Mouse (Mus musculus): ENCODE data around the gene Trip10.

Trip10 gene

DNA sequence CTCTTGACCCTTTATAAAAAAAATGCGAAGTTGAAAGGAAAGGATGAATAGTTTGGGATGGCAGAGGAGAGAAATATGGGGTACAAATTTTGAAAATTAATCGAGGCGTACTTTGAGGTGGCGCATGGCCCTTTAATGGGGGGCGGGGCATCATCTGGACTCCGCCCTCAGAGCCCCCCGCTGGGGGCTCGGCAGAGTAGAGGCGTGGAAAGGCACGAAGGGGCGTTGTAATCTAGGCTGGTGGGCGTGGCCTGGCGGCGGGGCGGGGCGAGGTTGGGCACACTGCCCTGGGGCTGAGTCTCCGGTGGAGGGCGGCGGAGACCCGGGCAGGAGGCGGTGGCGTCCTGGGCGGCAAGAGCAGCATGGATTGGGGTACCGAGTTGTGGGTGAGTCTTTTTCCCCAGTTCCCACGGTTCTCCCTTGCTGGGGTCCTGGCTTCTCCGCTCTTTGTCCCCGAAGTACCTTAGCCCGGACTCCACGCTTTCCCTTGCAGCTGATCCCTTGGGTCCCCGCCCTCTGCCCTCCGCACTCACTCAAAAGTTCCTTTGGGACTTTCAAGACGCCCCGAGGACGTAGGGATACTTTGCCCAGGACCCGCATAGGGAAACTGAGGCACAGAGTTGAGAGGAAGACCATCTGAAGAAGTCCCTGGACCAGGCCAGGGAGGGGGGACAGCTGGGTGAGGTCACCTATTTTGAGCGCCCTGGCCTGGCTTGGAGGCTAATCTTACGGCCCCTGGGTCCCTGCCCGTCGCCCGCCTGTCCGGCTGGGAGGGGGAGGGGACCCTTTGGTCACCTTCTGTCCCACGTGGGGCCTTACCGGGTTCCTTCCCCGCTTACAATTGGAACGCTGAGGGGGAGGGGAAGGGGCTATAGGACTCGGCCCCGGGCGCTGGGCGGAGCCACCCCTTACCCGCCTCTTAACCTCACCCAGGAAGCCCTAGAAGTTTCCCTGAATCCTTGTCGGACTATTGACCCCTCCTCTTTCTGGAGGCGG, at the start of gene Trip10:
Gene Trip10 (plus strand): TSS at position 270 of the 996 bp plus-strand sequence.
- DNase-seq = peak; percentile 98

GRCm38 (mm10) chr17:57201841-57202724, 47.2 kb upstream of the Trip10 start:
- DNase-seq = no peak

- DNase-seq = no peak
Measured at GRCm38 (mm10) chr17:57207938-57208337, 41.3 kb upstream of the Trip10 start.

- no peak for DNase-seq
Measured at GRCm38 (mm10) chr17:57209330-57209729, 39.9 kb upstream of the Trip10 start.

GRCm38 (mm10) chr17:57211501-57211900, 37.8 kb upstream of the Trip10 start:
- DNase-seq = no peak

DNA sequence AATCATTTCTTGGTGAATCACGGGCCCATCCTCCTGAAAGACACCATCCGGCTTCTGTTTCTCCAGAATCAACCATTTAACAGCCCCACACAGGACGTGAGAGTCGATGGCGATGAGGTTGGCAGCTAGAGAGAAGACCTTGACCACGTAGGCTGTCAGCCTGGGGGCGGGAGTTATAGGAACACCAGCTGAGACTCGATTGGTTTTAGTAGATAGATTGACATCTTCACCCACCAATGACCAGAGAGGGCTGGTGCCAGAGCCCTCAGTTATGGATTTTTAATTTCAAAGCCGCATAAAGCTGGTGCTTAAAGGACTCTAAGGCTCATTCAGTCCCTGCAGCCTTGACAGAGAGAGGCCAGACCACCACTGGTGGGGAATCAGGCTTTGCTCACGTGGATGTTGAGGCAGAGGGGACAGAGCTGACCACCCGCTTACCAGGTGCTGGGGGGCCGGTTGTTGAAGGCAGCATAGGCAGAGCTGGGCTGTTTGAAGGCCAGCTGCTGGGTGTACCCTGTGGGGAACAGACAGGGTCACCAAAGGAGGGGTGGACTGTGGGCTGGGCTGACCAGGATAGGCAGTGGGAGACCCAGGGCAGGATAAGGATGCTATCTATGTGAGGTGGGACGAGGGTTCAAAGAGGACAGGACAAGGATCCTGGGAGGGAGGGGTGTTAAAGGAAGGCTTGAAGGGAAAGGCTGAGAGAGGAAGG, 34.4 kb upstream of the Trip10 start:
- no peak for DNase-seq

- DNase-seq = no peak
Measured at GRCm38 (mm10) chr17:57218335-57218900, 30.8 kb upstream of the Trip10 start.

- peak; percentile 88 for DNase-seq
Measured at GRCm38 (mm10) chr17:57219167-57219883, 29.9 kb upstream of the Trip10 start.

DNA sequence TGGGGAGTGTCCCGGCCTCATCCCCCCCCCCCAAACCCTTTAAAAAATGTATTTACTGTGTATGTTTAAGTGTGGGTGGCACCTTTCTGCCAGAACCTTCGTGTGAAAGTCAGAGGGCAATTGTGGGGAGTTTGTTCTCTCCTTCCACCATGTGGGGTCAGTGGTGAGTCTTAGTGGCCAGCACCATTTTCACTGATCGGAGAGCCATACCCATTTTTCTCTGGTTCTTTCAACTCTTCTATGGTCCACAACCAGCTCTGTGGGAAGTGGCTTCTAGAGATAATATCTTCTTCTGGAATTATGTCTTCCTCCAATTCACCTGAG, 29.4 kb upstream of the Trip10 start:
- DNase-seq = peak; percentile 65

DNA sequence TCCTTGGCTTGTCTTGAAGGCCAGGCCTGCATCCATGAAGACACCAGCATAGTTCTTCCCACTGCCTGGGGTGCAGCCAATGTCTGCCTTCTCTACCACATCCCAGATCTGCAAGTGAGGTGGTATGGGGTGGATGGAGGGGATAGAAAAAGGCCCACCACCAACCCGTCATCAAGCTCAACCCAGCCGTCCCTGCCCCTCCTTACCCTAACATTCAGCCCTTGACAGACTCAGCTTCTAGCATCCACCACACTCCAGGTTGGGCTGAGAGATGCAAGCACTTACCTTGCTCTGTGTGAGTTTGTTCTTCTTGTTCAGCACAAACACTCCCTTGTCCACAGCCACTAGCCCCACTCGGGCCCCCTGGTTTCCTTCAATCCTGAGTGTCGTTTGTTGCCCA, 27.3 kb upstream of the Trip10 start:
- DNase-seq = no peak

DNA sequence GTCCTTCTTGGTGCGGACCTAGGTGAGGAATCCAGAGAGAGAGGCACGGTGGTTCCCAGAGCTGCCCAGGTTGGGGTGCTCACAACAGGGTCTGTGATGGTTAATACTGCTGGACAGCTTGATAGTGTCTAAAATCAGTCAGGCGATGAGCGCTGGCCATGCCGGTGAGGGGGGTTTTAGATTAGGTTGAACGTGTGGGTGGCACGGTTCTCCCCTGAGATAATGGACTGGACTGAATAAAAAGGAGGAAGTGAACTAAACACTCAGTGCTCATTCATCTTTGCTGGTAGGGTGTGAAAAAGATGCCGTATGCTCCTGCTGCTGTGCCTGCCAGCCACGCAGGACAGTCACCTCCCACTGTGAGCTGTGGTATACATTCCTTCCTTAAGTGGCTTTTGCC, 25.9 kb upstream of the Trip10 start:
- no peak for DNase-seq

- no peak for DNase-seq
Measured at GRCm38 (mm10) chr17:57227468-57227867, 21.8 kb upstream of the Trip10 start.

GRCm38 (mm10) chr17:57228014-57228413, 21.2 kb upstream of the Trip10 start, which contains the start of gene C3:
TSS of gene C3 (minus strand) at chr17:57228136.
- DNase-seq = peak; percentile 64

DNA sequence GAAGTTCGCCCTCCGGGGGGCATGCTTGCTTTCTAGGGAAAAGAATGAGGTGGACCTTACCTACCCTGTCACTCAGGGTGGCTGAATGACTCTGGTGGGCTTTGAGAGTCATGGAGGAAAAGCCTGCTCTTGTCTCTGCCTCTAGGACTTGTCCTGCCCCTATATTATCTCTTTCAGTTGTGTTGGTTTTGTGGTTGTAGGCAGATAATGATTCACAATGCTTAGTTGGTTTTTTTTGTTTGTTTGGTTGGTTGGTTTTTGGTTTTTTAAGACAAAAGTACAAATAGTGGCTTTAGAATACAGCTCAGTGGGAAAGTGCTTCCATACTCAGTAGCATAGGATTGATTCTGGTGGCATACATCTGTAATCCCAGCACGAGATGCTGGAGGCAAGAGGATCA, 20.4 kb upstream of the Trip10 start:
- no peak for DNase-seq

DNA sequence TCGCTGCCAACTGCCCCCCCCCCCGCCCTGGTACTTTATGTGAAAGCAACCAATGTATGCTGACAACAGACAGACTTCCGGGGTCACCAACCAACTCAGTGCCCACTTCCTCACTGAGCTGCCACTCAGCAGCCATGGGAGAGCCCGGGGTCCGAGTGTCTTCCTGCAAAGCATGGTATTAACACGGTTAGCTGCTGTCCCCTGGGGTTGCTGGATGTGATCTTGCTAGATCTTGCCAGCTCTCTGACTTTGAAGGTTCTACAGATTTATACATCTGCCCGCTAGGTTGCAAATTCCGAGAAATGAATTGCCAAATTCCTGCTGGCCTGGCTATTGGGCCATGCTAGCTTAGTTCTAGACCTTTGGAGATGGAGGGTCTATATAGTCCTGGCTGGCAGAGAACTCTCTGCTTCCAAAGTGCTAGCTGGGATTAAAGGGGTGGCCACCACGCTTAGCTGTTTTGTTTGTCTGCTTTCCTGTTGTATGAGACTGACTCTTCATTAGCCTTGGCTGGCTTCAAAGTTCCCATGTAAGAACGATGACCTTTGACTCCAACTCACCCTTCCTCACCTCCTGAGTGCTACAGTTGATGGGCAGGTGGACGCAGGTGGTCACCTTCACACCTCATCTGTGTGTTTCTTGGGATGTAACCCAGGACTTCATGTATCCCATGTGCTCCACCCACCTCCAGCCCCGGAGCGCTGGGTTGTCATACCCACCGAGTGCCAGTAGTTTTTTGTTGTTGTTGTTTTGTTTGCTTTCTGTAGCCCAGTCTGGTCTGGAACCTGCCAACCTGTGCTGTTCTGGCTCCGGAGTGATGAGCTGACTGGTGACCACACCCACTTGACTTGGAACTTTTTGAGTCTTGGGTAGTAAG, 19.2 kb upstream of the Trip10 start:
- DNase-seq = no peak

DNA sequence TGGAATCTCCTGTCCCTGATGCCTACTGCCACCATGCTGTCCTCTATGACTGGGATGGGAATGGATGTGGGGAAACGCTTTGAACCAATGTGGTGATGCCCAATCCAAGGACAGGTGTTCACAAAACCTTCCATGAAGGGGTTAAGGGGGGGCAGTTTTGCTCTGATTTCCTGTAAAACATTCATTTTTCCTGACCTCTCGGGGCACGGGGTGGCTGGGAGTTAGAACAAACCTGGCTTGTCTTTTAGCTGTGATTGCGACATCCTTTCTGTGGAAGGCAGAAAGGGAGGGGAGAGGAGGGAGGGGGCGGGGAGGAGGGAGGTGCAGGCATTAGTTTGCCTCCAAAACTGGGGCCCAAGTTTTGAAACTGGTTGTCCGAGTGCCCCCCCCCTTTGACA, 18.5 kb upstream of the Trip10 start:
- peak; percentile 52 for DNase-seq

- DNase-seq = peak; percentile 36
Measured at GRCm38 (mm10) chr17:57231321-57231771, 17.9 kb upstream of the Trip10 start.

DNA sequence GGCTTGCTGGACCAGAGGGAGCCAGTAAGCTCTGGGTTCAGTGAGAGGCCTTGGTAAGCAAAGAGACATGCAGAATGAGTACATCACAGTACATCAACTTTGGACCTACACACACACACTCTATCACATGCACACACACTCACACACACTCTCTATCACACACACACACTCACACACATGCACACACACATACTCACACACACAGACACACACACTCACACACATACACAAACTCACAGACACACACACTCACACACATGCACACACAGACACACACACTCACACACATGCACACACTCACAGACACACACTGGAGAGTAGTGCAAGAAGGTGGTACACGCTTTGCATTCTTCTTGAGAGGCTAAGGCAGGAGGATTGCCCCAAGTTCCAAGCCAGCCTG, 17.1 kb upstream of the Trip10 start:
- no peak for DNase-seq

- DNase-seq = no peak
Measured at GRCm38 (mm10) chr17:57233038-57233437, 16.2 kb upstream of the Trip10 start.

- no peak for DNase-seq
Measured at GRCm38 (mm10) chr17:57234254-57234928, 14.9 kb upstream of the Trip10 start.
